Mouse (Mus musculus) megakaryocyte, embryonic 14.5 days (primary cell): ENCODE data around the gene Chrm1. TPM values are rescaled to one million over a fixed set of nuclear protein-coding genes. Genes with fewer than 3 reads are reported as not detected.
A peak's percentile ranks its signal among the peaks of the same experiment; 100 is the strongest.

Experiments used
- H3K27me3 ChIP-seq: replicated peaks from 2 replicates; pipeline ENCODE3; 2012; ENCODE audit warnings: inconsistent platforms
- H3K36me3 ChIP-seq: replicated peaks from 2 replicates; pipeline ENCODE3; 2012; ENCODE audit warnings: low read length, inconsistent platforms, mixed read lengths
- H3K4me1 ChIP-seq: 2 replicates; pipeline ENCODE4 v1.6.1; 2012; ENCODE audit warnings: inconsistent platforms
- H3K4me3 ChIP-seq: replicated peaks from 2 replicates; pipeline ENCODE3; 2012; ENCODE audit warnings: moderate library complexity, mild to moderate bottlenecking, inconsistent platforms
- H3K9me3 ChIP-seq: 2 replicates; pipeline ENCODE4 v1.6.1; 2012; ENCODE audit warnings: inconsistent platforms
- FLI1 ChIP-seq: IDR thresholded peaks from 2 replicates; pipeline ENCODE4 v1.6.1; 2012; ENCODE audit warnings: low read length, inconsistent platforms, mixed read lengths
- GATA1 ChIP-seq: IDR thresholded peaks from 3 replicates; pipeline ENCODE4 v1.6.1; 2012; ENCODE audit warnings: mixed read lengths, low read length, inconsistent platforms, borderline replicate concordance
- polyA plus RNA-seq: library from polyadenylated mRNA; stranded (reverse); fragments of >175 nt; gene quantifications from 2 replicates; pipeline ENCODE4 v1.2.3, GENCODE M21; 2012; ENCODE audit warnings: low replicate concordance; ENCODE audit not compliant: insufficient read depth

Chrm1 gene
- polyA plus RNA-seq = 0.02 TPM in 1 of 2 replicates, not detected in the other

GRCm38 (mm10) chr19:8663360-8663839, at the start of gene Chrm1:
Gene Chrm1 (plus strand): TSS chr19:8663789.
- H3K4me1 ChIP-seq = peaks cover 44% of the 10 kb centered on the region
- peak within 1 kb of the TSS; percentile 90 for H3K4me3 ChIP-seq
- H3K27me3 ChIP-seq = peaks cover 53% of the 10 kb centered on the region
- no peaks in the 10 kb centered on the region for H3K36me3 ChIP-seq
- H3K9me3 ChIP-seq = no peaks in the 10 kb centered on the region
- TF ChIP-seq GATA1 = no peak
- TF ChIP-seq FLI1 = no peak

- H3K27me3 ChIP-seq = peaks cover 46% of the 10 kb centered on the region
- no peak overlapping the region for H3K4me3 ChIP-seq
- no peaks in the 10 kb centered on the region for H3K36me3 ChIP-seq
- TF ChIP-seq GATA1 (no peak), FLI1 (no peak)
- H3K9me3 ChIP-seq = no peaks in the 10 kb centered on the region
- no peaks in the 10 kb centered on the region for H3K4me1 ChIP-seq
Measured at GRCm38 (mm10) chr19:8614343-8614742, 49.2 kb upstream of the Chrm1 start.

DNA sequence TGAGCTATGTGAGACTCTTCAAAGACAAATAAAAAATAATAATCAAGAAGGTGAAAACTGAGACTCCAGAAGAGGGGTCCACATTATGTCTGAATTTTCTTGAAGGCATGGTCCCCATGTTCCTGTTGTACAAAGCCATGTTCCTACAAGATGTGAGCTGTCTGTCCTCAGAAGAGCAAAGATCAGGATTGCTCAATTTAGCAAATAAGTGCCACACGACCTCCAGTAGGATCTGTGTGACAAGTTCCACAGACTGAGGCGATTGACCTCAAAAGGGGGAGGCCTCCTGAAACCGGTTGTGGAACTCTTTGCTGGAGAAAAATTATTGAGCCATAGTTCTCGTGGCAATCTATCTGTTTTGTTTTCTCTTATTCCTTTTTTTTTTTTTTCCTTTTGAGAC, 47.3 kb upstream of the Chrm1 start:
- Histone ChIP-seq H3K27me3 (peaks cover 46% of the 10 kb centered on the region), H3K4me3 (no peak overlapping the region)
- TF ChIP-seq FLI1 (no peak), GATA1 (no peak)

DNA sequence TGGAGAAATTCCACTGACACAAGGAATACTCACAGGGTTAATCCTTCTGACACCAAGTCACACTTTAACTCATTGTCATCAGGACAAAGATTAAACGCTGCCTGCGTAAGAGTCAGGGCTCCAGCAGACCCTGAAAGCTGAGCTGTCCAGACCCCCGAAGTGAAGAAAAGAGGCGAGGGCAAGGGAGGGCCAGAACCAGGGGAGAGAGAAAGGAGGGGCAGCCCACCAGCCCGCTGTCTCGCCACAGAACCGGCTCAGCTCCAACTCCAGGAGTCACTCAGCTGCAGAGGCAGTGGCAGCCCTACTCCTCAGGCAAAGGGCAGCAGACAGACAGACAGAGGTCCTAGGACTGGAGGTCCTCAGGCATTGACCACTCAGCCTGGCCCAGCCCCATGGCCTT, 45.7 kb upstream of the Chrm1 start, which contains the start of gene Slc22a6:
TSS of gene Slc22a6 (plus strand) at position 136 of the 400 bp plus-strand sequence.
- Histone ChIP-seq H3K4me3 (no peak within 1 kb of the TSS), H3K36me3 (no peaks in the 10 kb centered on the region), H3K4me1 (no peaks in the 10 kb centered on the region), H3K9me3 (peaks cover 3% of the 10 kb centered on the region; the same call in 1 of the 2 replicates), H3K27me3 (peaks cover 42% of the 10 kb centered on the region)
- TF ChIP-seq FLI1 (no peak), GATA1 (no peak)

More for the DNA sequence above, 47.3 kb upstream of the Chrm1 start:
- Histone ChIP-seq H3K4me1 (no peaks in the 10 kb centered on the region), H3K9me3 (peaks cover 3% of the 10 kb centered on the region; the same call in 1 of the 2 replicates), H3K36me3 (no peaks in the 10 kb centered on the region)

DNA sequence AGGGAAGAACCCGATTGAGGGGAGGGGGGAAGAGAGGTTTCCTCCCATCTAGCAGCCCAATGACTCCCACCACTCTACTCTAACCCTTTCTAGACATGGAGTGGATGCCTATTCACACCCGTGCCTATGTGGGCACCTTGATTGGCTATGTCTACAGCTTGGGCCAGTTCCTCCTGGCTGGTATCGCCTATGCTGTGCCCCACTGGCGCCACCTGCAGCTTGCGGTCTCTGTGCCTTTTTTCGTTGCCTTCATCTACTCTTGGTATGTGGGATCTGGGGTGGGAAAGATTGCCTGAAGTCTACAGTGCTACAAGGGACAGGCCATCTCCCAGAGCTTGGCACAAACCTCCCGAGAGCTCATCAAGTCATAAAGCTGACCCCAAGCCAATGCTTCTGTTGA, 42.5 kb upstream of the Chrm1 start:
- TF ChIP-seq FLI1 = no peak
- Histone ChIP-seq H3K9me3 (peaks cover 3% of the 10 kb centered on the region; the same call in 1 of the 2 replicates), H3K4me1 (peaks cover 8% of the 10 kb centered on the region), H3K36me3 (no peaks in the 10 kb centered on the region), H3K27me3 (peaks cover 32% of the 10 kb centered on the region), H3K4me3 (no peak overlapping the region)

DNA sequence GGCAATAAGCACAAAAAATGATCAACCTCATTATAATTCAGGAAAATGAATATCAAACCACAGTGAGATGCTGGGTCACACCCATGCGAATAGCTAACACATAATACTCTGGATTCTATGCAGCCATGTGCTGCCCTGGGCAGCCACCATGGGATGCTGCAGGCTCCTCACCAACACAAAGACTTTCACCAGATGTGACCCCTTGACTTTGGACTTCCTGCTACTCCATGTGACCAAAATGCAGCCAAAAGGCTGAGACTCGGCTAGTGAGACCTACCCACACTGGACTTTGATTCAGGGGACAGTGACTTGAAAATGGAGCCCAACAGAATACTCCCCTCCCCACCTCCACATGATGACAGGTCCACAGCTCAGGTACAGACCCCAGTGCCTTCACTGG, 33.3 kb upstream of the Chrm1 start:
- peaks cover 5% of the 10 kb centered on the region; the same call in 1 of the 2 replicates for H3K9me3 ChIP-seq
- no peaks in the 10 kb centered on the region for H3K36me3 ChIP-seq
- peaks cover 8% of the 10 kb centered on the region for H3K27me3 ChIP-seq
- TF ChIP-seq FLI1 (no peak), GATA1 (no peak)
- peaks cover 30% of the 10 kb centered on the region for H3K4me1 ChIP-seq
- H3K4me3 ChIP-seq = no peak overlapping the region

DNA sequence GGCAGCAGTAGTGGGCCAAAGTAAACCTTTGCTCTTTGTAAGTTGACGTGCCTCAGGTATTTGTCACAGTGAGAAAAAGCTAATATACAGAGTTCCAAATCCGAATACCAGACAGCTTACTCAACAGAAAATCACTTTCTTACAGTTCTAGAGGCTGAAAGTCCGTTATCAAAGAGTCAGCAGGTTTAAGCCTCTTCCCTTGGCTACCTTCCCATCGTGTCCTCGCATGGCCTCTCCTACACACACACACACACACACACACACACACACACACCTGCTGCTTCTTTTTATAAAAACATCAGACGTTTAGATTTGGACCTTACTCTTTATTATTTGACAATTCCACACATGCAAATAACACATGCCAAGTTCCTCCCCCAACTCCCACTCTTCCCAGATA, 32.8 kb upstream of the Chrm1 start:
- H3K4me3 ChIP-seq = no peak overlapping the region

GRCm38 (mm10) chr19:8632029-8632428, 31.6 kb upstream of the Chrm1 start:
- Histone ChIP-seq H3K27me3 (peaks cover 2% of the 10 kb centered on the region), H3K4me3 (no peak overlapping the region), H3K36me3 (no peaks in the 10 kb centered on the region), H3K4me1 (peaks cover 12% of the 10 kb centered on the region), H3K9me3 (peaks cover 5% of the 10 kb centered on the region; the same call in 1 of the 2 replicates)
- TF ChIP-seq GATA1 (no peak), FLI1 (no peak)

More for the DNA sequence above, 32.8 kb upstream of the Chrm1 start:
- TF ChIP-seq FLI1 (no peak), GATA1 (no peak)
- H3K36me3 ChIP-seq = no peaks in the 10 kb centered on the region
- H3K27me3 ChIP-seq = peaks cover 3% of the 10 kb centered on the region
- peaks cover 24% of the 10 kb centered on the region for H3K4me1 ChIP-seq
- peaks cover 5% of the 10 kb centered on the region; the same call in 1 of the 2 replicates for H3K9me3 ChIP-seq

DNA sequence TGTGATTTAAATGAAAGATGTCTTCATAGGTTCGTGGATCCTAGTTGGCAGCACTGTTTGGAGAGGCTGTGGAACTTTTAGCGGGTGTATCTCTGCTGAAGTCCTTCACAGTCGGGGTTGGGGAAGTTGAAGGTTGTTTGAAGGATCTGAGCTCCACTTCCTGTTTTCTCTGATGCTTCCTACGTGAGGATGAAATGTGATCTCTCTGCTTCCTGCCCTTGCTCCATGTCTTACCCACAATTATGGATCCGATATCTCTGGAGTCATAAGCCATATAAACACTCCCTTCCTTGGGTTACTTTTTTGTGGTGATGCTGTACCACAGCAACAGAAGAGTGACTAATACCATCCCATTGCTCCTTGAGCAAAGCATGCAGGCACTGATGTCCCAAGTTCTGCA, 21.5 kb upstream of the Chrm1 start:
- Histone ChIP-seq H3K4me3 (no peak overlapping the region), H3K4me1 (peaks cover 31% of the 10 kb centered on the region), H3K9me3 (no peaks in the 10 kb centered on the region), H3K27me3 (peaks cover 1% of the 10 kb centered on the region), H3K36me3 (no peaks in the 10 kb centered on the region)
- TF ChIP-seq FLI1 (no peak), GATA1 (no peak)

DNA sequence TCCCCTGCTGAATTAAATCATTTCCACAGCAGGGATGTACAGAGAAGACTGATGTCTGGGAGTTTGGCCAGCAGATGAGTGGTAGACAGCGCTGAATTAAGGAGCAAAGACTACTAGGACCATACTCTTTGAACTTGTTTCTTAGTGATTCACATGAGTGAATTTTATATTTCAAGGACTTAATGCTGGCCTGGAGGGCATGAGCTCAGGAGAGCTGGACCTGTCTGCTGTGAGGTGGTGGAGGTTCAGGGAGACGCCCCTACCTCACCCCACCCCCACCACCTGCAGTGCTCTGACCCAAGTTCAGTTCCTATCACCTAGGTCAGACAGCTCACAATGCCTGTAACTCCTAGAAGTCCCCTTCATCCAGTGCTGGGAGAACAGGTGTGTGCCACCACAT, 17.2 kb upstream of the Chrm1 start:
- no peak for TF ChIP-seq GATA1
- TF ChIP-seq FLI1 = no peak
- Histone ChIP-seq H3K36me3 (no peaks in the 10 kb centered on the region), H3K4me3 (no peak overlapping the region), H3K4me1 (peaks cover 25% of the 10 kb centered on the region), H3K9me3 (no peaks in the 10 kb centered on the region), H3K27me3 (peaks cover 4% of the 10 kb centered on the region)
